Mouse (Mus musculus) thymus, postnatal 14 days (tissue): ENCODE results near the gene Frmpd2.

Source experiments
- DNase-seq: peaks from one replicate; pipeline ENCODE4 v3.0.0; 2021

The Frmpd2 gene

GRCm38 (mm10) chr14:33513877-33514276, 42.4 kb downstream of the Frmpd2 start:
- no peak for DNase-seq

- no peak for DNase-seq
Measured at GRCm38 (mm10) chr14:33514756-33515285, 43.3 kb downstream of the Frmpd2 start.

- DNase-seq = no peak
Measured at GRCm38 (mm10) chr14:33521538-33521937, 50.0 kb downstream of the Frmpd2 start.

- DNase-seq = no peak
Measured at GRCm38 (mm10) chr14:33525272-33525983, 53.9 kb downstream of the Frmpd2 start.

GRCm38 (mm10) chr14:33526621-33527020, 55.1 kb downstream of the Frmpd2 start:
- no peak for DNase-seq

GRCm38 (mm10) chr14:33527938-33528337, 56.4 kb downstream of the Frmpd2 start:
- DNase-seq = no peak

GRCm38 (mm10) chr14:33531331-33531912, 59.9 kb downstream of the Frmpd2 start:
- DNase-seq = no peak

GRCm38 (mm10) chr14:33532792-33533191, 61.3 kb downstream of the Frmpd2 start:
- no peak for DNase-seq

GRCm38 (mm10) chr14:33533516-33533915, 62.0 kb downstream of the Frmpd2 start:
- DNase-seq = no peak

GRCm38 (mm10) chr14:33535317-33535716, 63.8 kb downstream of the Frmpd2 start:
- no peak for DNase-seq

- DNase-seq = no peak
Measured at GRCm38 (mm10) chr14:33539559-33540167, 68.2 kb downstream of the Frmpd2 start.

GRCm38 (mm10) chr14:33545565-33546143, 74.2 kb downstream of the Frmpd2 start:
- no peak for DNase-seq

GRCm38 (mm10) chr14:33548650-33549049, 77.2 kb downstream of the Frmpd2 start:
- DNase-seq = no peak

GRCm38 (mm10) chr14:33549856-33550255, 78.4 kb downstream of the Frmpd2 start:
- no peak for DNase-seq

GRCm38 (mm10) chr14:33570737-33571136, 99.2 kb downstream of the Frmpd2 start:
- no peak for DNase-seq

- DNase-seq = no peak
Measured at GRCm38 (mm10) chr14:33573643-33574042, 102.1 kb downstream of the Frmpd2 start.

GRCm38 (mm10) chr14:33579771-33580484, 108.4 kb downstream of the Frmpd2 start:
- DNase-seq = no peak

GRCm38 (mm10) chr14:33588951-33589350, 117.5 kb downstream of the Frmpd2 start, which contains the start of gene Ptpn20:
Gene Ptpn20 (plus strand): TSS chr14:33589207.
- DNase-seq = peak; percentile 5

- no peak for DNase-seq
Measured at GRCm38 (mm10) chr14:33598376-33599130, 127.1 kb downstream of the Frmpd2 start.

GRCm38 (mm10) chr14:33607431-33607830, 135.9 kb downstream of the Frmpd2 start:
- DNase-seq = no peak
